Mouse (Mus musculus): Measurements from ENCODE around the gene Zfp709. TPM values are rescaled to one million over a fixed set of nuclear protein-coding genes. Genes with fewer than 3 reads are reported as not detected.
"Not testable (repeated sequence)": the region's sequence is repeated elsewhere in the genome, so short reads cannot be mapped to it uniquely, and the experiment has no call there.

Gene Zfp709
- total and polyA plus RNA-seq, 3 experiments, result 0.91 to 16.9 (median 15.7) TPM

DNA sequence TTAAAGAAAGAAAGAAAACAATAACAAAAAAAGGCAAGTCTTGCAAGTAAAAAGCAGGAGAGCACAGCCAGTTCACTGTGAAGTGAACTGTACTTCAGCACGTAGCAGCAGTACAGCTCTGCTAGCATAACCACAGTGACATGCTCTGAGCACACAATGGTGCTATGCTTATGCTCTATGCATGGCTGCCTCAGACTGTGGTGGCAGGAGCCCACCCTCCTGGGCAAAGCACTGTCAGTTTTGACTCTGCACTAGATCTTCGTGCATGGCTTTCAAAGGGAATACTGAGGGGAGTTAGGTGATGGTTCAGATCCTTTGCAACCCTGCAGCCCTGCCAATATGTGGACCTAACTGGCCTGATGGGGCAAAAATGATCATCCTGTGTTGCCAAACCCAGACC, 24.5 kb upstream of the Zfp709 start:
- H3K4me3 ChIP-seq (ENCODE audit: low read depth, low read length); H3K9me3 ChIP-seq (replicated peaks); ATAC-seq (ENCODE audit: extremely low read depth, insufficient number of reproducible peaks, low FRiP score, poor library complexity, severe bottlenecking); H3K27me3 ChIP-seq (ENCODE audit: insufficient read depth, low read length); H3K36me3 ChIP-seq (replicated peaks); DNase-seq (ENCODE audit: low spot score); H3K4me1 ChIP-seq (ENCODE audit: insufficient read depth, low read depth, low read length): not testable (repeated sequence)

DNA sequence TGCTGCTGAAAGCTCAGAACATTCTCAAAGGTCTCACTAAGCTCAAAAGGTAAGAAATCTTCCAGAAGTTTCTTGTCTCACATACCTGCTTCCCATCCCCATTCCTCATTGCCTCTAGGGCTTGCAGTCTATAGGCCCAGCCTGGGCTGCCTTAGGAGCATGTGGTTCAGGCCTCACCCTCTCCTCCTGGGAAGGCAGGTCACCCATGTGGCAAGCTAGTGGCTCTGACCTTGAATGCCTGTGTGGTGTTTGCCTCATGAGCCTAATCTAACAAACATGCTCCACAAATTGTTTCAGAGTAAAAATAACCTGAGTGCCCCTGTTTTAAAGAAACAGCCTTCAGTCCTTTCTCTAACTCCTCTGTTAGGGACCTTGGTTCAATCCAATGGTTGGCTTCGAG, 20.3 kb upstream of the Zfp709 start:
- H3K27me3 ChIP-seq (ENCODE audit: insufficient read depth, low read length); ATAC-seq (ENCODE audit: extremely low read depth, insufficient number of reproducible peaks, low FRiP score, poor library complexity, severe bottlenecking); H3K4me1 ChIP-seq (ENCODE audit: insufficient read depth, low read depth, low read length); DNase-seq (ENCODE audit: low spot score); H3K4me3 ChIP-seq (ENCODE audit: low read depth, low read length); H3K36me3 ChIP-seq (replicated peaks); H3K9me3 ChIP-seq (replicated peaks): not testable (repeated sequence)

DNA sequence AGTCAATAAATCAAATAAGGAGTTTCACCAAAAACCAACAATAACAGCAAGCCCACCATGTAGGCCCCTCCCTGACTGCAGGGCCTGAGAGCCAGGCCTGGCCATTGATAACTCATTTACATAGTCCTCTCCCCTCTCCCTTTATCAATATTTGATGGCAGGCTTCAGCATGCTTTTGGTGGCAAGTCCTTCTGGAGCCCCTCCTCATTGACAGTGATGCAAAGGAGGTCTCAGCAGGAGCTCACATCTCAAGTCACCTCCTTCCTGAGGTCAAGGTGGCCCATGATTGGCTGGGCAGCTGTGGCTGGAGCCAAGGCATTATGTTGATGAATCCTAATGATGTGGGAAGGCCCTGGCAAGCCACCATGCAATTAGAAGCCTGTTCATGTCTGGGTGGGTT, 19.8 kb upstream of the Zfp709 start:
- not testable (repeated sequence) for H3K36me3 ChIP-seq (replicated peaks); H3K9me3 ChIP-seq (replicated peaks); H3K27me3 ChIP-seq (ENCODE audit: insufficient read depth, low read length); DNase-seq (ENCODE audit: low spot score); H3K4me1 ChIP-seq (ENCODE audit: insufficient read depth, low read depth, low read length); ATAC-seq (ENCODE audit: extremely low read depth, insufficient number of reproducible peaks, low FRiP score, poor library complexity, severe bottlenecking); H3K4me3 ChIP-seq (ENCODE audit: low read depth, low read length)

- not testable (repeated sequence) for H3K4me1 ChIP-seq (ENCODE audit: insufficient read depth, low read depth, low read length); ATAC-seq (ENCODE audit: extremely low read depth, insufficient number of reproducible peaks, low FRiP score, poor library complexity, severe bottlenecking); H3K36me3 ChIP-seq (replicated peaks); H3K4me3 ChIP-seq (ENCODE audit: low read depth, low read length); H3K9me3 ChIP-seq (replicated peaks); H3K27me3 ChIP-seq (ENCODE audit: insufficient read depth, low read length); DNase-seq (ENCODE audit: low spot score)
These were observed 18.8 kb downstream of the Zfp709 start for GRCm38 (mm10) chr8:71900666-71901065.

- not testable (repeated sequence) for H3K27me3 ChIP-seq (ENCODE audit: insufficient read depth, low read length); H3K4me1 ChIP-seq (ENCODE audit: insufficient read depth, low read depth, low read length)
These were observed 21.3 kb downstream of the Zfp709 start for GRCm38 (mm10) chr8:71903084-71903483.

DNA sequence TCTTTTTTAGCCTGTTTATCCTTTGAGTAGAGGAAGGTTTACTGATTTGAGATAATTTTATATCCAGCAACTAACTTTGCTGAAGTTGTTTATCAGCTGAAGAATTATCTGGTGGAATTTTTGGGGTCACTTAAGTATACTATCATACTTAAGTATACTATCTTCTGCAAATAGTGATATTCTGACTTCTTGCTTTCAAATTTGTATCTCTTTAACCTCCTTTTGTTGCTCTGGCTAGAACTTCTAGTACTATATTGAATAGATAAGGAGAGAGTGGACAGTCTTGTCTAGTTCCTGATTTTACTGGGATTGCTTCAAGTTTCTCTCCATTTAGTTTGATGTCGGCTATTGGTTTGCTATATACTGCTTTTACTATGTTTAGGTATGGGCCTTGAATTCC, 25.0 kb downstream of the Zfp709 start:
- DNase-seq (ENCODE audit: low spot score) (no peak), ATAC-seq (ENCODE audit: extremely low read depth, insufficient number of reproducible peaks, low FRiP score, poor library complexity, severe bottlenecking) (no peak)
- H3K4me3 ChIP-seq (ENCODE audit: low read depth, low read length), result no peak overlapping the region
- H3K4me1 ChIP-seq (ENCODE audit: insufficient read depth, low read depth, low read length), result peaks cover 5% of the 10 kb centered on the region
- no peaks in the 10 kb centered on the region for H3K36me3 ChIP-seq (replicated peaks)
- no peak for TF ChIP-seq CTCF (IDR thresholded peaks at IDR 0.05; ENCODE audit: low read depth, low read length)
- no peak for TF ChIP-seq GATA2 (IDR thresholded peaks at IDR 0.05; ENCODE audit: borderline replicate concordance, low read depth, low read length)
- TF ChIP-seq GATA1 (IDR thresholded peaks at IDR 0.05; ENCODE audit: borderline replicate concordance, low read length), result no peak
- no peak for TF ChIP-seq POLR2AphosphoS5 (IDR thresholded peaks at IDR 0.05; ENCODE audit: insufficient replicate concordance, low read depth, low read length)
- TF ChIP-seq TAL1 (conservative IDR thresholded peaks at IDR 0.05; ENCODE audit: low read depth, low read length), result no peak
- peaks cover 6% of the 10 kb centered on the region for H3K9me3 ChIP-seq (replicated peaks)
- no peaks in the 10 kb centered on the region for H3K27me3 ChIP-seq (ENCODE audit: insufficient read depth, low read length)

More at GRCm38 (mm10) chr8:71903084-71903483, 21.3 kb downstream of the Zfp709 start:
- not testable (repeated sequence) for H3K4me3 ChIP-seq (ENCODE audit: low read depth, low read length); H3K9me3 ChIP-seq (replicated peaks); DNase-seq (ENCODE audit: low spot score); H3K36me3 ChIP-seq (replicated peaks); ATAC-seq (ENCODE audit: extremely low read depth, insufficient number of reproducible peaks, low FRiP score, poor library complexity, severe bottlenecking)

DNA sequence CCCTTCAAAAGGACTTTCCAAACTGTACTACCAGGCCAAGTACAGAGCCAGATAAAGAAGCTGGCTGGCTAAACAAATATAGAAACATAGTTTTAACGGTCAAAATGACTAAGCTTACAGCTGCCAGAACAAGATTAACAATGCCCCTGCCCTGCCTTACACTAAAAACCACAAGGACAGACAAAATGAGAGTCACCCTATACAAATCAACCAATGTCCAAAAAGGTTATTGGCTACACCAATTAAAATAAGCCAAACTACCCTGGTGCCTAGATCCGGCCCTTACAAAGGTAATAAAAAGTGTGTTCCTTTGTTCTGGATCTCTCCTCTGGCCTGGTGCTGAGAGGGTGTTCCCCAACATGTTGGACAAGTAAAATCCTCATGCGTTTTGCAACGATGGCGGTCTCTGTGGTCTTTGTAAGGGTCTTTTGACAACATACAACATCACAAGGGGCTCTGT, 26.0 kb downstream of the Zfp709 start:
- H3K4me1 ChIP-seq (ENCODE audit: insufficient read depth, low read depth, low read length), result peaks cover 5% of the 10 kb centered on the region
- H3K36me3 ChIP-seq (replicated peaks), result no peaks in the 10 kb centered on the region
- ATAC-seq (ENCODE audit: extremely low read depth, insufficient number of reproducible peaks, low FRiP score, poor library complexity, severe bottlenecking) (no peak), DNase-seq (ENCODE audit: low spot score) (no peak)
- H3K4me3 ChIP-seq (ENCODE audit: low read depth, low read length), result peak overlapping the region; percentile 77; the same call in 1 of the 2 replicates
- TF ChIP-seq POLR2AphosphoS5 (IDR thresholded peaks at IDR 0.05; ENCODE audit: insufficient replicate concordance, low read depth, low read length) (no peak), CTCF (IDR thresholded peaks at IDR 0.05; ENCODE audit: low read depth, low read length) (no peak), GATA1 (IDR thresholded peaks at IDR 0.05; ENCODE audit: borderline replicate concordance, low read length) (no peak), GATA2 (IDR thresholded peaks at IDR 0.05; ENCODE audit: borderline replicate concordance, low read depth, low read length) (no peak), TAL1 (conservative IDR thresholded peaks at IDR 0.05; ENCODE audit: low read depth, low read length) (no peak)
- peaks cover 6% of the 10 kb centered on the region for H3K9me3 ChIP-seq (replicated peaks)
- no peaks in the 10 kb centered on the region for H3K27me3 ChIP-seq (ENCODE audit: insufficient read depth, low read length)

Data from G1E (cell line).